Mouse (Mus musculus) thymus, adult 2 months (tissue): ENCODE measurements around the gene Supt20. TPM values are rescaled to one million over a fixed set of nuclear protein-coding genes. Genes with fewer than 3 reads are reported as not detected.

Source experiments
- DNase-seq: peaks from one replicate; pipeline ENCODE4 v3.0.0; 2021
- H3K27ac ChIP-seq: fragments of 200-500 bp; 2 replicates; pipeline ENCODE4 v1.5.1; 2012; ENCODE audit warnings: low read length, control low read depth; ENCODE audit not compliant: control insufficient read depth, insufficient read depth
- H3K27me3 ChIP-seq: fragments of 200-500 bp; 2 replicates; pipeline ENCODE4 v1.6.1; 2012; ENCODE audit warnings: mild to moderate bottlenecking, low read length, moderate library complexity, mixed read lengths; ENCODE audit not compliant: control insufficient read depth, insufficient read depth
- H3K36me3 ChIP-seq: fragments of 200-500 bp; 2 replicates; pipeline ENCODE4 v1.6.1; 2012; ENCODE audit warnings: mild to moderate bottlenecking, low read length, moderate library complexity; ENCODE audit not compliant: control insufficient read depth, insufficient read depth
- H3K4me1 ChIP-seq: fragments of 200-500 bp; replicated peaks from 2 replicates; pipeline ENCODE4 v1.6.1; 2012; ENCODE audit warnings: low read length; ENCODE audit not compliant: control insufficient read depth, insufficient read depth
- H3K4me3 ChIP-seq: fragments of 200-500 bp; 2 replicates; pipeline ENCODE4 v1.5.1; 2012; ENCODE audit warnings: mild to moderate bottlenecking, low read length, control low read depth, moderate library complexity; ENCODE audit not compliant: control insufficient read depth, insufficient read depth
- CTCF ChIP-seq: fragments of 200-500 bp; IDR thresholded peaks from 2 replicates; pipeline ENCODE4 v1.5.1; 2012; ENCODE audit warnings: mild to moderate bottlenecking, control low read depth, low read length, moderate library complexity, borderline replicate concordance; ENCODE audit not compliant: control insufficient read depth, poor library complexity, insufficient read depth; ENCODE audit errors: extremely low read depth
- POLR2A ChIP-seq: fragments of 200-500 bp; IDR thresholded peaks from 2 replicates; pipeline ENCODE4 v1.6.1; 2012; ENCODE audit warnings: mild to moderate bottlenecking, low read length, control low read depth, moderate library complexity; ENCODE audit not compliant: control insufficient read depth, poor library complexity, insufficient read depth; ENCODE audit errors: extremely low read depth
- WGBS: fragments of 180-500 bp; shearing (Covaris S2); methylation state at CpG from one replicate; pipeline ENCODE4 v1.1.7; 2018; 5-methylcytosine and 5-hydroxymethylcytosine counted together
- polyA plus RNA-seq: library from polyadenylated mRNA; depleted of rRNA; stranded (reverse); fragments of >200 nt; gene quantifications from 2 replicates; pipeline ENCODE4 v1.2.3, GENCODE M21; 2012; rRNA removed

Supt20 gene
- 103 and 117 TPM in 2 replicates for polyA plus RNA-seq

- peak within 1 kb of the TSS; percentile 65 for H3K4me3 ChIP-seq
- WGBS = 1% methylated on average over 65 of the region's 65 CpGs
- no peaks in the 10 kb centered on the region for H3K27me3 ChIP-seq
- peak within 1 kb of the TSS; percentile 81 for H3K27ac ChIP-seq
- TF ChIP-seq CTCF = peak; percentile 55; the same call in 1 of the 2 replicates
- TF ChIP-seq POLR2A = peak; percentile 72; the same call in 1 of the 2 replicates
- no peaks in the 10 kb centered on the region for H3K4me1 ChIP-seq
- peak; percentile 92 for DNase-seq
- H3K36me3 ChIP-seq = peaks cover 12% of the 10 kb centered on the region
Observed at GRCm38 (mm10) chr3:54692202-54693055, at the start of gene Supt20. Gene Supt20 (plus strand): TSS chr3:54692807.

GRCm38 (mm10) chr3:54642851-54643250 is 49.8 kb upstream of the Supt20 start:
- H3K27ac ChIP-seq = no peak overlapping the region
- no peak overlapping the region for H3K4me3 ChIP-seq
- WGBS = 90% methylated on average over 1 of the region's 1 CpGs
- TF ChIP-seq POLR2A (no peak), CTCF (no peak)
- H3K36me3 ChIP-seq = no peaks in the 10 kb centered on the region
- H3K4me1 ChIP-seq = no peaks in the 10 kb centered on the region
- no peaks in the 10 kb centered on the region for H3K27me3 ChIP-seq
- DNase-seq = no peak

GRCm38 (mm10) chr3:54647583-54647982 is 45.0 kb upstream of the Supt20 start:
- DNase-seq = no peak
- Histone ChIP-seq H3K4me3 (no peak overlapping the region), H3K36me3 (no peaks in the 10 kb centered on the region), H3K27ac (no peak overlapping the region), H3K27me3 (no peaks in the 10 kb centered on the region), H3K4me1 (no peaks in the 10 kb centered on the region)
- TF ChIP-seq CTCF (no peak), POLR2A (no peak)
- WGBS = 88% methylated on average over 2 of the region's 2 CpGs

GRCm38 (mm10) chr3:54651576-54651975 is 41.0 kb upstream of the Supt20 start:
- TF ChIP-seq POLR2A (no peak), CTCF (no peak)
- H3K27ac ChIP-seq = no peak overlapping the region
- 97% methylated on average over 4 of the region's 4 CpGs for WGBS
- DNase-seq = no peak
- no peaks in the 10 kb centered on the region for H3K4me1 ChIP-seq
- H3K27me3 ChIP-seq = no peaks in the 10 kb centered on the region
- H3K4me3 ChIP-seq = no peak overlapping the region
- no peaks in the 10 kb centered on the region for H3K36me3 ChIP-seq

GRCm38 (mm10) chr3:54654169-54654568 is 38.4 kb upstream of the Supt20 start:
- 42% methylated on average over 1 of the region's 1 CpGs for WGBS
- no peak for TF ChIP-seq CTCF
- TF ChIP-seq POLR2A = no peak
- Histone ChIP-seq H3K36me3 (no peaks in the 10 kb centered on the region), H3K27me3 (no peaks in the 10 kb centered on the region), H3K4me3 (no peak overlapping the region), H3K4me1 (no peaks in the 10 kb centered on the region), H3K27ac (no peak overlapping the region)
- DNase-seq = no peak

GRCm38 (mm10) chr3:54657090-54657489 is 35.5 kb upstream of the Supt20 start:
- Histone ChIP-seq H3K36me3 (no peaks in the 10 kb centered on the region), H3K4me1 (no peaks in the 10 kb centered on the region), H3K27ac (no peak overlapping the region), H3K4me3 (no peak overlapping the region), H3K27me3 (no peaks in the 10 kb centered on the region)
- TF ChIP-seq CTCF (no peak), POLR2A (no peak)
- 83% methylated on average over 3 of the region's 3 CpGs for WGBS
- DNase-seq = no peak
